Mouse (Mus musculus) ovary, adult 10 weeks (tissue): ENCODE measurements around the gene 4930402H24Rik. TPM values are rescaled to one million over a fixed set of nuclear protein-coding genes. Genes with fewer than 3 reads are reported as not detected.

Source experiments
- polyA plus RNA-seq: library from polyadenylated mRNA; stranded (reverse); fragments of 350-450 nt; fragmentation: Illumina TruSeq; extraction: RNeasy Lipid Tissue Mini Kit (QIAGEN cat#74804); gene quantifications from one replicate; pipeline ENCODE4 v1.2.3, GENCODE M21; 2014

4930402H24Rik gene
- 45.1 TPM for polyA plus RNA-seq

DNA sequence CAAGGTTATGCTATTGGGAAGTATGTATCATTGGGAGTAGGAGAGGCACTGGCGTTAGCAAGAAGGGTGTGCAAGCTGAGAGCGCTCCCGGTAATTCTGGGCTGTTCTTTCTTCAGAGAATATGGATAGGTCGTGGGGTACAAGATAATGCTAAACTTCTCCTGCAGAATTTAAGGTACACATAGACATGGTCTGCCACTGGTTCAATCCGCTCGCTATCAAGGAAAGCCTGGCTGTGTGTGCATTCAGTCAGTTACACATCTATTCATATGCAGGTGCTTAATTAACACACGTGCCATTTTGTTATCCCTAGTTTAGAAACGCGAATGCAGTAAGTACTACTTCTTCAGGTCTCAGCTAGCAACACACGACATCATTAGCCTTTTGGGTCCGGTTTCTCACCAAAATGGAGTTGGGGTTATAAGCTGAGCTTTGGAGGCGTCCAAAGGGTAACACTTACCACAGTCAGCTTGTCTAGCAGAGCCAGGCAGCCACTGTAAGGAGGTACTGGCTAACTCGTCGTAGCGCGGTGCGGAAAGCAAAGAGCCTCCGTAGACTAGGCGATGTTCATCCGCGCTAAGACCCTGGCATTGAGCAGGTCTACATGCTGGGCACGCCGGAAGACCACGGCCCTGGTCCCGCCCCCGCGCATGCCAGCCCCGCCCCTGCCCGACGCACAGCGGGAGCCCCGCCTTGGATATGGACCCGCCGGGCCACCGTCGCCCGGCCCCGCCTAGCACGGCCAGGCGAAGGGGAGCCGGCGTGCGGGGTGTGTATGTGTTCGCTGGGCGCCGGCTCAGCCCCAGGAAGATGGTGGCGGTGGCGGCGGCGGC, at the start of gene 4930402H24Rik, which contains the start of gene Atrn:
TSS of gene 4930402H24Rik (minus strand) at position 656 of the 833 bp plus-strand sequence.
TSS of gene Atrn (plus strand) at position 745 of the 833 bp plus-strand sequence.

DNA sequence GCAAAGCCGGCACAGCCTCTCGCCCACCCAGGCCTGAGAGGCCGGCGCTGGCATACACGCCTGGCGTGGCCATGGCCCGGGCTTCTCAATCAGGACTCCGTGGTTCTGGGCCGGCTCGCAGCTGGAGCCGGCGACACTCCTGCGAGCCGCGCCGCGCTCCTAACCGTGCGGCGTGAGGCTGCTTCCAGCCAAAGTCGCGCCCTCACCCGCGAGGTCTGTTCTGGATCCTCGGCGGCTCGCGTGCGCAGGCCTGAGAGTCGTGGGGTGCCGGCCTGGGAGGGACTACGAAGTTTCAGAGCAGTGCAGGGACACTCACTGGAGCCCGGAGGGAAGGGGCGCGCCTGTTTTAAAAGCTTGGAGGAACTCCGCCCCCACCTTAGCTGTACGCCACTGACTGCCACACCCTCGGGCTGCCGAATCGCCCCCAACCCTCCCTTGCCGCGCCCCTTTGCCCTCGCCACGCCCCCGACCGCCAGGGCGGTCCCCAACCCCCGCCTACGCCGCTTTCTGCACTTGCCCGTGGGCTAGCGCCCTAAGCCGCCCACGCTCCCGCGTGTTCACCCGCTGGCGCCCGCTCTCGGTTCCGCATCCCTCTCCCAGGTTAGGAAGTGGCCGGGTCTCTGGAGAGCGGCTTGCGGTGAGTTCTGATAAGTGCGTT, 208.9 kb downstream of the 4930402H24Rik start, which contains the start of gene Slc4a11:
TSS of gene Slc4a11 (minus strand) at position 367 of the 658 bp plus-strand sequence.

DNA sequence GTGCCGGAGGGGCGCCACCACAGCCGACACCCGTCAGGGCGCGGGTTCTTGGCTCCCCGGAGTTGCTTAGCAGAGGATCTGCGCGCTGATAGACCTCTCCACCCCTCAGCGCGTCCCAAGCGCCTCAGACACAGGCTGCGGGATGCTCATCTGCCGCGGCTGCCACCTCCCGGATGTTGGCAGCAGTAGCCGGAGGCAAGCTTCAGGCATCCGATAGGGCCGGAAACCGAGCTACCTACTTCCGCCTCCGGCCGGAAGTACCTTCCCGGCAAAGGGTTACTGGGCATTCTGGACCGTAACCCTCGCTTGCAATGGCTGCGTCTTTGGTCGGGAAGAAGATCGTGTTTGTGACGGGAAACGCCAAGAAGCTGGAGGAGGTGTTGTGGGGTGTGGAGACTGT, 238.6 kb downstream of the 4930402H24Rik start, which contains the start of gene Itpa:
TSS of gene Itpa (plus strand) at position 52 of the 400 bp plus-strand sequence.

DNA sequence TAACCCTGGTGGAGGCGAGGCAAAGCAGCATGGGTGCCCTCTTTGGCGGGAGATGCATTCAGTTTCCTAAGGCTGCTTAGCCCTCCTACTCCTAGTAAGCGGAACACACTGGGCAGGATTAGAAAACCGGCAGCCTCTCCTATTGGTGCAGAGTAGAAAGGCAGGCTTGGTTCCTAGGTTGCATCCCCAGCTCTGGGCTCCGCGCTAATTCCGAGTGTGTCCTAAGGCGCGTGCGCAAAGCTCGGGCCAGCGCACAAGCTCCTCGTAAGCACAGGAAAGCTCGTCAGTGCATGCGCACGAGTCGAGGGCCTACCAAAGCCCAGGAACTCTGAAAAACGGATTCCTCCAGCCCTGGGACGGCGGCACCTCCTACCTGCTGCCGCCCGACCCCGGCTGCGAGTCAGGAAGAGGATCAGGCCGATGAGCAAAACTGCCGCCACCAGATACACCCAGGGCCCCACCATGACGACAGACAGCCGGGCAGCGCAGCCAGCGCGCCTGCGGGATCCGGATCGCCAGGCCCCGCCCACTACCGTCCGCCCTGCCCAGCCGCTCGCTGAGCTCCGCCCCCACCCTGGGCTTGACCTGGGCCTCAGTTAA, 242.0 kb downstream of the 4930402H24Rik start, which contains the start of gene Ddrgk1:
TSS of gene Ddrgk1 (minus strand) at position 558 of the 600 bp plus-strand sequence.

Other genes starting within 250 kb of the 4930402H24Rik start
- 6.7 TPM for gene Ddrgk1, start 241.7 kb downstream of the 4930402H24Rik start, polyA plus RNA-seq
- gene Itpa, start 238.8 kb downstream of the 4930402H24Rik start, polyA plus RNA-seq, result 42.6 TPM
- gene Slc4a11, start 208.9 kb downstream of the 4930402H24Rik start, polyA plus RNA-seq, result 0.46 TPM
- gene Atrn, start 89 bp upstream of the 4930402H24Rik start, polyA plus RNA-seq, result 39.7 TPM
- gene Gfra4, start 136.7 kb upstream of the 4930402H24Rik start, polyA plus RNA-seq, result 0.34 TPM
- gene Adam33, start 157.4 kb upstream of the 4930402H24Rik start, polyA plus RNA-seq, result 0.57 TPM
- gene Siglec1, start 180.4 kb upstream of the 4930402H24Rik start, polyA plus RNA-seq, result 1.2 TPM
- 1.5 TPM for gene Hspa12b, start 220.9 kb upstream of the 4930402H24Rik start, polyA plus RNA-seq
- not detected for gene Gm11037, start 227.1 kb upstream of the 4930402H24Rik start, polyA plus RNA-seq